Mouse (Mus musculus) lung, postnatal 0 days (tissue): ENCODE measurements around the gene Hspb9. TPM values are rescaled to one million over a fixed set of nuclear protein-coding genes. Genes with fewer than 3 reads are reported as not detected.

ENCODE experiments used
- ATAC-seq: fragments of 200-750 bp; cut with Nextera tagmentation; 2 replicates; pipeline ENCODE4 v1.8.0; 2017; ENCODE audit warnings: moderate library complexity
- DNase-seq: peaks from one replicate; pipeline ENCODE4 v3.0.0-alpha.2; 2016; ENCODE audit warnings: low spot score
- H3K27ac ChIP-seq: fragments of 300-500 bp; sonication (generic); 2 replicates; pipeline ENCODE4 v1.5.1; 2014; ENCODE audit warnings: antibody characterized with exemption, mild to moderate bottlenecking, low read length, mixed read lengths
- H3K27me3 ChIP-seq: fragments of 300-500 bp; sonication (generic); replicated peaks from 2 replicates; pipeline ENCODE4 v1.6.1; 2014; ENCODE audit warnings: low read length, mixed read lengths; ENCODE audit not compliant: insufficient read depth
- H3K36me3 ChIP-seq: fragments of 300-500 bp; sonication (generic); 2 replicates; pipeline ENCODE4 v1.6.1; 2014; ENCODE audit warnings: low read length, mixed read lengths; ENCODE audit not compliant: insufficient read depth
- H3K4me1 ChIP-seq: fragments of 300-500 bp; sonication (generic); 2 replicates; pipeline ENCODE4 v1.6.1; 2014; ENCODE audit warnings: antibody characterized with exemption, low read depth, low read length, mixed read lengths; ENCODE audit not compliant: insufficient read depth
- H3K4me2 ChIP-seq: fragments of 300-500 bp; sonication (generic); replicated peaks from 2 replicates; pipeline ENCODE4 v1.6.1; 2014; ENCODE audit warnings: low read depth, mild to moderate bottlenecking, low read length, moderate library complexity, mixed read lengths
- H3K4me3 ChIP-seq: fragments of 300-500 bp; sonication (generic); 2 replicates; pipeline ENCODE4 v1.5.1; 2014; ENCODE audit warnings: low read depth, low read length
- H3K9ac ChIP-seq: fragments of 300-500 bp; sonication (generic); replicated peaks from 2 replicates; pipeline ENCODE4 v1.6.1; 2014; ENCODE audit warnings: low read depth, mild to moderate bottlenecking
- H3K9me3 ChIP-seq: fragments of 300-500 bp; sonication (generic); 2 replicates; pipeline ENCODE4 v1.6.1; 2016; ENCODE audit warnings: low read length, mixed read lengths
- CTCF ChIP-seq: IDR thresholded peaks from 2 replicates; pipeline ENCODE4 v1.5.1; 2016; ENCODE audit warnings: antibody characterized with exemption, mild to moderate bottlenecking
- EP300 ChIP-seq: IDR thresholded peaks from 2 replicates; pipeline ENCODE4 v1.6.1; 2016; ENCODE audit warnings: antibody characterized with exemption, mild to moderate bottlenecking, control low read depth
- WGBS: fragments of 180-500 bp; shearing (Covaris S2); extraction: QIAGEN DNeasy Blood & Tissue Kit; methylation state at CpG from one replicate; pipeline ENCODE4 v1.1.7; 2014; 5-methylcytosine and 5-hydroxymethylcytosine counted together
- polyA plus RNA-seq: library from polyadenylated mRNA; unstranded; fragments of >200 nt; fragmentation: Nextera tagmentation; extraction: Ambion mirVana; gene quantifications from 2 replicates; pipeline ENCODE4 v1.2.1, GENCODE M21; 2015

The Hspb9 gene
- polyA plus RNA-seq, 1 experiment from 2014 or later = 0.51 TPM

DNA sequence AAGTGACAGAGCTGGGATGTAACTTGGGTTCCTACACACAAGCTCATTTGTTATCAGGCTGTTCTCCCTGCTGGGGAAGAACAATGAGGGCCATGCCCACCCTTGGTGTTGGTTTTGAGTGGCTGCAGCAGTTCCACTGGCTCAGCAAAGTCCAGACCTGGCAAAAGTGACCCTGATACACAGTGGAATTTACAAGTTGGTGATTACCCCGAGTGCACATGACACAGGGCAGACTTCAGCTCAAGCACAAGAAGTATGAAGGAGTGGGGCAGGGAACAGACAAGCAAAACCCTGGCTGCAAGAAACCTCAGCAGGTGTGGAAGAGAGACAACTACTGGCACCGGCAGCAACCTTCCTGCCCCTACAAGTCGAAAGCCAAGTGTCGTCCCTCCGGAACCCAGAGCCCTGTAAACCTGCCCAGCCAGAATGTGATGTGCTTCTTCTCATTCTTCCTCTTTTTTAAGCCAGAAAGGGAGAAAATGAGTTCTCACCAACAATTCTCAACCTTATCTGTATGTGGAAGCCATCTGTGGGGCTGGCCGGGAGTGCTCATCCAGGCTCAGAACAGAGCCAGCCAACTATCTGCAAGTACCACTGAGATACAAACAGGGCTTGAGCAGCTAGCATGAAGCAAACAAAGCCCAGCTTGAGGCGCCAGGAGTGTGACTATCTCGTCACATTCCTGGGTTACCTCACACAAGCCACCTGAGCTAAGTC is 8.3 kb downstream of the Hspb9 start:
- DNase-seq = no peak
- no peak overlapping the region for H3K9ac ChIP-seq
- peaks cover 36% of the 10 kb centered on the region for H3K4me1 ChIP-seq
- no peaks in the 10 kb centered on the region for H3K27me3 ChIP-seq
- 54% methylated on average over 8 of the region's 8 CpGs for WGBS
- TF ChIP-seq CTCF (no peak), EP300 (no peak)
- no peak overlapping the region for H3K4me3 ChIP-seq
- no peaks in the 10 kb centered on the region for H3K9me3 ChIP-seq
- peaks cover 19% of the 10 kb centered on the region for H3K36me3 ChIP-seq
- H3K4me2 ChIP-seq = no peak overlapping the region
- no peak for ATAC-seq
- H3K27ac ChIP-seq = peak overlapping the region; percentile 71

DNA sequence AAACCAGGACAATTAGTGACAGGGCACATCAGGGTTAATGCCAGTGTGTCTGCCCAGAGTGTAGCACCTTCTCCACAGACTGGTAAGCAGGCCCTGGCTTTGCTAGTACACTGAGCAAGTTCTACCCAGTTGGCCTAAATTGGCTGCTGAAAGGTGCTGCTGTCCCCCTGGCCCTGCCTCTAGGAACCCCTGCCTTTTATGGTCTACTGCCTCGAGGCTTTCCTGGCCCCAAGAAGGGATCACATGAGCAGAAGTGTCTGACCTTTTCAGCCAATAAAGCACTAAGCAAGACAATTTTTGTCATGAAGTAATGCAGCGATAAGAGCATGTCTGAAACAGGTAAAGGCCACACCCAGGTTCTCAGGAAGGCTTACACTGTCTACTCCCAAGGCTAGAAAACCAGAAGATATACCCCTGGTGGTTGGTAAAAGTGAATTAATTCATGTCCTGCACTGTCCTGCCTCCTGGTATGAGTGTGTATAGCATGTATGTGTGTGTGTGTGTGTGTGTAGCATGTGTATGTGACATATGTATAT is 8.9 kb downstream of the Hspb9 start:
- Histone ChIP-seq H3K36me3 (peaks cover 13% of the 10 kb centered on the region), H3K9ac (no peak overlapping the region), H3K4me1 (peaks cover 36% of the 10 kb centered on the region), H3K27ac (peak overlapping the region; percentile 71; the same call in 1 of the 2 replicates), H3K4me3 (no peak overlapping the region), H3K9me3 (no peaks in the 10 kb centered on the region), H3K27me3 (no peaks in the 10 kb centered on the region), H3K4me2 (no peak overlapping the region)
- ATAC-seq = no peak
- TF ChIP-seq CTCF = no peak
- no peak for TF ChIP-seq EP300
- no peak for DNase-seq
- WGBS = 34% methylated on average over 2 of the region's 2 CpGs

DNA sequence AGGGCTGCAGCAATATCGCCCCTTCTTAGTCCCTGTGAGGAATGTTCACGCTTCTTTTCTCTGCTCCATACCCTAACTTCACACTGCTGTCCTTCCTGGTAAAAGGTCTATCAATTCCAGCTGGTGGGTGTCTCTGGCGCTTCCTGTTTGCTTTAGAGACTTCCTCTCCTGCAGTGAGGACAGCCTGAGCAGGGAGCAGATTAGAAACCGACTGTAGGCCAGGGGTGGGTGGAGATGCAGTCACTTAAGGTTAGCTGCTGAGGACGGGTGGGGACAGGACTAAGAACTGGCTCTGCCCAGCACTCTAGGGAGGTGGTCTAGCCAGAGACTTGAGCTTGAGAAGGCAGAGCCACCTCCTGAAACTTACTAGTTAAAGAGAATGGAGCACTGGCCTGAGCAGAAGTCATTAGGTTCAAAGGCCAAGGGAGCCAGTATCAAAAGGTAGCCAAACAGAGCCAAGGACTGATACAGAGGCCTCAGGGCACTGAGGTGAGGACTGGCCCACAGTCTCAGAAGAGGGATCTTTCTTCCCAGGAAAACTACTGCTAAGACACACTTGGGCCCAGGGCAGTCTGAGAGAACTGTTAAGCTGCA is 11.4 kb downstream of the Hspb9 start:
- Histone ChIP-seq H3K4me2 (no peak overlapping the region), H3K4me1 (peaks cover 29% of the 10 kb centered on the region), H3K9ac (0 out of 2 replicates have a peak overlapping the region, but pooled peaks have one; percentile 8), H3K9me3 (no peaks in the 10 kb centered on the region), H3K4me3 (no peak overlapping the region), H3K27me3 (no peaks in the 10 kb centered on the region), H3K36me3 (no peaks in the 10 kb centered on the region), H3K27ac (peak overlapping the region; percentile 72)
- DNase-seq (peak; percentile 76), ATAC-seq (peak; percentile 87)
- WGBS = 16% methylated on average over 5 of the region's 5 CpGs
- TF ChIP-seq CTCF = no peak
- peak; percentile 73 for TF ChIP-seq EP300

DNA sequence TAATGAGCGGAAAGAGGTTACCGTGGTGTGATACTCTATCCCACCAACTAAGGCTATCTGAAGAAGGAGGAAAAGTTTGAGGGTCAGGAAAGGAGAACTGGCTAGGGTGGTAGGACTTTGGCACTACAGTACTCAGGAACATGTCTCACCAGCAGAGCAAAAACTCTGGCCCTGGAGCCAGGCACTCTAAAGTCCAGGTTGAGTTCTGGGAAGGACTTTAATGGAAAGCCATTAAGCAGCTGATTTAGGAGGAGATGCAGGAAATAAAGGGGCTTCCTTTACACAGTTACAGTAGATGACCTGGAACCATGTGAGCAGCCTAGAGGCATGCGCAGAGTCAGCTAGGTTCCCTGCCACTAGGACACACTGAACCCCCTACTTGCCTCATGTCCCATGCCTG is 13.6 kb downstream of the Hspb9 start:
- Histone ChIP-seq H3K27ac (no peak overlapping the region), H3K36me3 (no peaks in the 10 kb centered on the region), H3K27me3 (no peaks in the 10 kb centered on the region), H3K4me1 (peaks cover 17% of the 10 kb centered on the region), H3K4me2 (no peak overlapping the region), H3K9ac (no peak overlapping the region), H3K9me3 (no peaks in the 10 kb centered on the region), H3K4me3 (no peak overlapping the region)
- DNase-seq (no peak), ATAC-seq (no peak)
- 91% methylated on average over 3 of the region's 3 CpGs for WGBS
- TF ChIP-seq EP300 (no peak), CTCF (no peak)

DNA sequence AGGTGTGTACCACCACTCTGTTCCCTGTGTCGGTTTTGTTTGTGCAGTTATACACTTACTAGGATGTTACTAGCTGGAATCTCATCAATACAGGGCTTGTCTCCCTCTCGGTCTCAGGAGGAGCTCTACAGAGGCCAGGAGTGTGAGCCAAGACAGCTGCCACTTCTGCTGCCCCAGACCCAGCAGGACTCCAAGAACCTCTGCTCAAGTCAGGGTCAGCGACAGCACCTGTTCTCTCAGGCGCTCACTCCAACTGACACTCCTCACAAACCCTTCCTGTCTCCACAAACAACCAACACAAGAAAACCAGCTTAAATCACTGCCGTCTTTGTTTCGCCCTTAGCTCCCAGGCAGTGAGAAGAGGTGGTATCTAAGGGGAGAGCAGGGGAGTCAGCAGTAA is 15.0 kb downstream of the Hspb9 start:
- Histone ChIP-seq H3K27me3 (no peaks in the 10 kb centered on the region), H3K9ac (no peak overlapping the region), H3K4me1 (peaks cover 13% of the 10 kb centered on the region), H3K4me3 (no peak overlapping the region), H3K9me3 (no peaks in the 10 kb centered on the region), H3K4me2 (no peak overlapping the region), H3K36me3 (no peaks in the 10 kb centered on the region), H3K27ac (no peak overlapping the region)
- no peak for ATAC-seq
- TF ChIP-seq CTCF = no peak
- TF ChIP-seq EP300 = no peak
- WGBS = 82% methylated on average over 6 of the region's 6 CpGs
- DNase-seq = no peak

DNA sequence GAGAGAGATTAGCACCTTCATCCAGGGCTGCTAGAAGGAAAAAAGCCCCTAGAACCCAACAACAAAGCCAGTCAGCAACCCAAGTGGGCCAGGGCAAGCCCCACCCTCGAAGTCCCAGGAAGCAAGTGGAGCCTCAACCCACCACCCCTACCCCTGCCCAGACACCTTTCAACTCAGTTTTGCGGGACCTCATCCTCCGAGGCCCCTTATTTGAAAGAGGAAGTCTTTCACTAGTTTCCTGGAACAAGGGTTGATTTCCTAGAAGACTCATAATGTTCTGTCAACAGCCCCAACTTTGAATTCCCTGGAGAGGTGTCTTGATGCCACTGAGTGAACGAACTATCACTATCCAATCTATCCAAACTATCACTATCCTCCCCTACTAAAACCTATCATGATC is 16.3 kb downstream of the Hspb9 start:
- no peaks in the 10 kb centered on the region for H3K9me3 ChIP-seq
- no peaks in the 10 kb centered on the region for H3K27me3 ChIP-seq
- no peak overlapping the region for H3K4me3 ChIP-seq
- no peak overlapping the region for H3K9ac ChIP-seq
- no peak overlapping the region for H3K27ac ChIP-seq
- H3K4me1 ChIP-seq = peaks cover 5% of the 10 kb centered on the region
- H3K4me2 ChIP-seq = no peak overlapping the region
- TF ChIP-seq CTCF = no peak
- no peak for TF ChIP-seq EP300
- ATAC-seq = no peak
- DNase-seq = no peak
- H3K36me3 ChIP-seq = no peaks in the 10 kb centered on the region
- 77% methylated on average over 4 of the region's 4 CpGs for WGBS
